Mouse (Mus musculus): Measurements from ENCODE around the gene Marf1. TPM values are rescaled to one million over a fixed set of nuclear protein-coding genes. Genes with fewer than 3 reads are reported as not detected.

The Marf1 gene
- polyA plus RNA-seq, 1 experiment, result 31.7 TPM

- peaks cover 35% of the 10 kb centered on the region for H3K36me3 ChIP-seq (ENCODE audit: control insufficient read depth, insufficient read depth, low read length)
- TF ChIP-seq POLR2A (IDR thresholded peaks at IDR 0.05; ENCODE audit: control insufficient read depth, extremely low read depth, insufficient read depth, low read length, poor library complexity) (no peak), CTCF (IDR thresholded peaks at IDR 0.05; ENCODE audit: borderline replicate concordance, control insufficient read depth, extremely low read depth, insufficient read depth, low read length, poor library complexity) (no peak)
- no peak for DNase-seq
- 96% methylated on average over 4 of the region's 4 CpGs for WGBS
- H3K27ac ChIP-seq (ENCODE audit: control insufficient read depth, insufficient read depth, low read length), result no peak overlapping the region
- no peak overlapping the region for H3K4me3 ChIP-seq (ENCODE audit: control insufficient read depth, insufficient read depth, low read length)
- no peaks in the 10 kb centered on the region for H3K27me3 ChIP-seq (ENCODE audit: control insufficient read depth, insufficient read depth, low read length)
- H3K4me1 ChIP-seq (replicated peaks; ENCODE audit: control insufficient read depth, insufficient read depth, low read length), result no peaks in the 10 kb centered on the region
Measured at GRCm38 (mm10) chr16:14151718-14152117, 11.4 kb downstream of the Marf1 start.

DNA sequence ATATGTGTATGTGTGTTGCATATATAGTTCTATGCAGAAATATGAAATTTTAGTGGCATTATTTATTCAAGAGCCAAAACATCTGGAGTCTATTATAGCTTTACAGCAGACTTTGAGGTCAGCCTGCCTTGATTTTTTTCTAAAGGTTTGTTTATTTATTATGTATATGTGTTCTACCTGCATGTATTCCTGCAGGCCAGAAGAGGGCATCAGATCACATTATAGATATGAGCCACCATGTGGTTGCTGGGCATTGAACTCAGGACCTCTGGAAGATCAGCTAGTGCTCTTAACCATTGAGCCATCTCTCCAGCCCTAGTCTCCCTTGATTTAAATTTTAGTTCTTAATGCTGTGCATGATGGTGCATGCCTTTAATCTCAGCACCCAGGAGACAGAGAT is 15.4 kb downstream of the Marf1 start:
- no peaks in the 10 kb centered on the region for H3K4me1 ChIP-seq (replicated peaks; ENCODE audit: control insufficient read depth, insufficient read depth, low read length)
- no peak for TF ChIP-seq POLR2A (IDR thresholded peaks at IDR 0.05; ENCODE audit: control insufficient read depth, extremely low read depth, insufficient read depth, low read length, poor library complexity)
- no peak for TF ChIP-seq CTCF (IDR thresholded peaks at IDR 0.05; ENCODE audit: borderline replicate concordance, control insufficient read depth, extremely low read depth, insufficient read depth, low read length, poor library complexity)
- no peak overlapping the region for H3K4me3 ChIP-seq (ENCODE audit: control insufficient read depth, insufficient read depth, low read length)
- DNase-seq, result no peak
- H3K27ac ChIP-seq (ENCODE audit: control insufficient read depth, insufficient read depth, low read length), result no peak overlapping the region
- no peaks in the 10 kb centered on the region for H3K27me3 ChIP-seq (ENCODE audit: control insufficient read depth, insufficient read depth, low read length)
- H3K36me3 ChIP-seq (ENCODE audit: control insufficient read depth, insufficient read depth, low read length), result peaks cover 68% of the 10 kb centered on the region

- H3K36me3 ChIP-seq (ENCODE audit: control insufficient read depth, insufficient read depth, low read length), result peaks cover 79% of the 10 kb centered on the region
- no peak overlapping the region for H3K4me3 ChIP-seq (ENCODE audit: control insufficient read depth, insufficient read depth, low read length)
- no peak for DNase-seq
- TF ChIP-seq POLR2A (IDR thresholded peaks at IDR 0.05; ENCODE audit: control insufficient read depth, extremely low read depth, insufficient read depth, low read length, poor library complexity) (no peak), CTCF (IDR thresholded peaks at IDR 0.05; ENCODE audit: borderline replicate concordance, control insufficient read depth, extremely low read depth, insufficient read depth, low read length, poor library complexity) (no peak)
- 94% methylated on average over 3 of the region's 3 CpGs for WGBS
- no peaks in the 10 kb centered on the region for H3K4me1 ChIP-seq (replicated peaks; ENCODE audit: control insufficient read depth, insufficient read depth, low read length)
- no peak overlapping the region for H3K27ac ChIP-seq (ENCODE audit: control insufficient read depth, insufficient read depth, low read length)
- H3K27me3 ChIP-seq (ENCODE audit: control insufficient read depth, insufficient read depth, low read length), result no peaks in the 10 kb centered on the region
Measured at GRCm38 (mm10) chr16:14143298-14143697, 19.9 kb downstream of the Marf1 start.

DNA sequence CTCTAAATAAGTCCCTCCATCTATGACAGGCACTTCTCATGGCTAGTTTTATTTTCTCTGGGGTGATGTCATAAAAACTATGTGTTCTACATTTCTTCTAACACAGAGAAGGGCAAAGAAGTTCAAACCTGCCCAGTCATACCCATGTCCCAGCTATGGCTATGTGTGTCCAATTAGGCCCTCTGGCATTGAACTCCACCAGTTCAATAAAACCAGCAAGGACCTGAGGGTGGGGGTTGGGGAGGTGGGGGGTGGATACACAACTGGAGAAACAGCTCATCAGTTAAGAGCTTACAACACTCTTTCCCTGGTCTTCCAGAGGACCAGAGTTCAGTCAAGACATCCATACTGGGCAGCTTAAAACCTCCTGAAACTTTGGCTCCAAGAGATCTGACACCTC is 24.0 kb downstream of the Marf1 start:
- Histone ChIP-seq H3K27me3 (ENCODE audit: control insufficient read depth, insufficient read depth, low read length) (no peaks in the 10 kb centered on the region), H3K4me3 (ENCODE audit: control insufficient read depth, insufficient read depth, low read length) (no peak overlapping the region), H3K36me3 (ENCODE audit: control insufficient read depth, insufficient read depth, low read length) (peaks cover 87% of the 10 kb centered on the region), H3K4me1 (replicated peaks; ENCODE audit: control insufficient read depth, insufficient read depth, low read length) (no peaks in the 10 kb centered on the region), H3K27ac (ENCODE audit: control insufficient read depth, insufficient read depth, low read length) (no peak overlapping the region)
- no peak for TF ChIP-seq POLR2A (IDR thresholded peaks at IDR 0.05; ENCODE audit: control insufficient read depth, extremely low read depth, insufficient read depth, low read length, poor library complexity)
- no peak for TF ChIP-seq CTCF (IDR thresholded peaks at IDR 0.05; ENCODE audit: borderline replicate concordance, control insufficient read depth, extremely low read depth, insufficient read depth, low read length, poor library complexity)
- DNase-seq, result no peak

DNA sequence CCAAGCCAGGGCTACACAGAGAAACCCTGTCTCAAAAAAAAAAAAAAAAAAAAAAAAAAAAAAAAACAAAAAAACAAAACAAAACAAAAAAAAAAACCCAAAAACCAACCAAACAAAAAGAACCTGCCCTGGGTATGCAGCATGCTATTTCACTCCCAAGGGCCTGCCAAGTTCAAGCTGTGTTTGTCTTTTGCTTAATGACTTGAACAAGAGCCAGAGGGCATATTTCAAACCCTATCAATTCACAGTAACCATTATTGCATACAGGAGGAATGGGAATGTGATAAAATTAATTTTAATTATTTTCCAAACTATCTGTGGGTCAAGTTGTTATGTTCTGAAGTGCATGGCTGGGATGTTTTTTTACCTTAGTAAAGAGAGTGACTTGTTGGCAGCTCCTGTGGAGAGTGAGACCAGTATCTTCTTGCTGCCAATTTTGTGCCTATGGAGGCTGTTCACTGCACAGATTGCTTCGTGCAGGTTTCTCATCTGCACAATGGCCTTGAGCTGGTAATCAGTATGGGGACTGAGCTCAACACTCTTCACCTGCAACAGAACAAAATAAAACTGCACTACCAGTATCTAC is 25.1 kb downstream of the Marf1 start:
- Histone ChIP-seq H3K27ac (ENCODE audit: control insufficient read depth, insufficient read depth, low read length) (no peak overlapping the region), H3K27me3 (ENCODE audit: control insufficient read depth, insufficient read depth, low read length) (no peaks in the 10 kb centered on the region), H3K36me3 (ENCODE audit: control insufficient read depth, insufficient read depth, low read length) (peaks cover 82% of the 10 kb centered on the region), H3K4me1 (replicated peaks; ENCODE audit: control insufficient read depth, insufficient read depth, low read length) (no peaks in the 10 kb centered on the region), H3K4me3 (ENCODE audit: control insufficient read depth, insufficient read depth, low read length) (no peak overlapping the region)
- 94% methylated on average over 1 of the region's 1 CpGs for WGBS
- DNase-seq, result no peak
- TF ChIP-seq CTCF (IDR thresholded peaks at IDR 0.05; ENCODE audit: borderline replicate concordance, control insufficient read depth, extremely low read depth, insufficient read depth, low read length, poor library complexity), result no peak
- TF ChIP-seq POLR2A (IDR thresholded peaks at IDR 0.05; ENCODE audit: control insufficient read depth, extremely low read depth, insufficient read depth, low read length, poor library complexity), result no peak

DNA sequence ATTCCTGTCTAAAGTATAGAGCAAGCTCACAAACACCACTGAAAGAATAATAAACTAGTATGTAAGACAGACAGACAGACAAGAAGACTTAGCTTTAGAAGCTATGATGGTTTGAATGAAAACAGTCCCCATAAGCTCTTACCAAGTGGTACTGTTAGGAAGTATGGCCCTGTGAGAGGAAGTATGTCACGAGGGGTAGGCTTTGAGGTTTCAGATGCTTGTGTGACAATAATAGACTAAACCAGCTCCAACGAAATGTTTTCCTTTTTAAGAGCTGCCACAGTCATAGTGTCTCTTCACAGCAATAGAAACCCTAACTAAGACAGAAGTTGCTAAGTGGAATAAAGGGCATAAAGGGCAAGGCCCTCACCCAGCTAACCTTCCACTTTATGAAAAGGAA is 28.1 kb downstream of the Marf1 start:
- peaks cover 70% of the 10 kb centered on the region for H3K36me3 ChIP-seq (ENCODE audit: control insufficient read depth, insufficient read depth, low read length)
- DNase-seq, result no peak
- no peak overlapping the region for H3K27ac ChIP-seq (ENCODE audit: control insufficient read depth, insufficient read depth, low read length)
- TF ChIP-seq POLR2A (IDR thresholded peaks at IDR 0.05; ENCODE audit: control insufficient read depth, extremely low read depth, insufficient read depth, low read length, poor library complexity) (no peak), CTCF (IDR thresholded peaks at IDR 0.05; ENCODE audit: borderline replicate concordance, control insufficient read depth, extremely low read depth, insufficient read depth, low read length, poor library complexity) (no peak)
- no peak overlapping the region for H3K4me3 ChIP-seq (ENCODE audit: control insufficient read depth, insufficient read depth, low read length)
- 30% methylated on average over 2 of the region's 2 CpGs for WGBS
- H3K27me3 ChIP-seq (ENCODE audit: control insufficient read depth, insufficient read depth, low read length), result no peaks in the 10 kb centered on the region
- H3K4me1 ChIP-seq (replicated peaks; ENCODE audit: control insufficient read depth, insufficient read depth, low read length), result no peaks in the 10 kb centered on the region

GRCm38 (mm10) chr16:14131838-14132237 is 31.3 kb downstream of the Marf1 start:
- no peaks in the 10 kb centered on the region for H3K27me3 ChIP-seq (ENCODE audit: control insufficient read depth, insufficient read depth, low read length)
- TF ChIP-seq CTCF (IDR thresholded peaks at IDR 0.05; ENCODE audit: borderline replicate concordance, control insufficient read depth, extremely low read depth, insufficient read depth, low read length, poor library complexity), result no peak
- TF ChIP-seq POLR2A (IDR thresholded peaks at IDR 0.05; ENCODE audit: control insufficient read depth, extremely low read depth, insufficient read depth, low read length, poor library complexity), result no peak
- H3K4me1 ChIP-seq (replicated peaks; ENCODE audit: control insufficient read depth, insufficient read depth, low read length), result no peaks in the 10 kb centered on the region
- WGBS, result 95% methylated on average over 5 of the region's 5 CpGs
- no peak overlapping the region for H3K27ac ChIP-seq (ENCODE audit: control insufficient read depth, insufficient read depth, low read length)
- no peak overlapping the region for H3K4me3 ChIP-seq (ENCODE audit: control insufficient read depth, insufficient read depth, low read length)
- DNase-seq, result no peak
- H3K36me3 ChIP-seq (ENCODE audit: control insufficient read depth, insufficient read depth, low read length), result peaks cover 73% of the 10 kb centered on the region
